Mouse (Mus musculus) spleen, adult 2 months (tissue): ENCODE measurements around the gene Arhgap17.

Source experiments
- CTCF ChIP-seq: fragments of 200-500 bp; IDR thresholded peaks from 2 replicates; pipeline ENCODE4 v1.5.1; 2011; ENCODE audit warnings: mild to moderate bottlenecking, inconsistent platforms; ENCODE audit not compliant: insufficient read depth, insufficient read length, insufficient replicate concordance; ENCODE audit errors: extremely low read depth
- POLR2A ChIP-seq: fragments of 200-500 bp; IDR thresholded peaks from 2 replicates; pipeline ENCODE4 v1.6.1; 2011; ENCODE audit warnings: low read depth, low read length, inconsistent platforms

DNA sequence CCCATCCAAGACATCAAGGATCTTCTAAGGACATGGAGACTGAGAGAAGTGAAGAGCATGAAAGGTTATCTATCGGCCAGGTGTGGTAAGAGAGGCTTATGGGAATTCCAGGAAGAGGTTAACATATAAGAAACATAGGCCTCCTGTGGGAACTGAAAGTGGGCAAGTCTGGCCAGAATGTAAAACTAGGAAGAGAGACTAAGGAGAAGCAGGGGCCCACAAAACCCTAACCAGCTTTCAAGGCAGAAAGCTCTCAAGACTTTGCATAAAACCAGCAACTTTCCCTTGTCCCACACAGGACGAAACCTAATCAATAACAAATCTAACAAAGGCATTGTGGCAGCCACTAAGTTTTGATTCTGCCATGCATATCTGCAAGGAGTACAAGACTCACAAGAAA is 1.5 kb downstream of the Arhgap17 start:
- no peak for TF ChIP-seq CTCF
- TF ChIP-seq POLR2A = no peak
